Comparison of ENCODE assay signal across 28 mouse cellular contexts in the genomic region with DNA sequence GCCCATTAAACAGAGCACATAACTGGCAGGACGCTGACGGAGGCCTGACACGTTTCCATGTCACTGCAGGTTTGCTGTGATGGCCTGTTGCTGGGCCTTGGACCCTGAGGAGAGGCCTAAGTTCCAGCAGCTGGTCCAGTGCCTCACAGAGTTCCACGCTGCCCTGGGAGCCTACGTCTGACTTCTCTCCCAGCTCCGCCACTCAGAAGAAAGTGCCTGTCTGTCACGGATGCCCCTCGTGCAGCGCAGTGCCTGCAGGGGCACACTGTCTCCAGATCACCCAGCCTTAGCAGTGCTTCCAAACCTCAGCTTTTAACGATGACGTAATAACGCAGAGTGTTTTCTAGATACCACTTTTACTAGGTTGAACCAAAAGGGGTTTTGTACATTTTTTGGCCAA.
"Had no signal": no experiment of that assay in that cellular context is flagged by ENCODE, and none has a peak within 500 bp of the region (broad histone marks: within the 10 kb centered on the region; RNA-seq: fewer than 3 reads in every experiment).

No protein-coding gene starts in this region.

- H3K9me3 ChIP-seq: heart, embryonic 10.5 days; heart, embryonic 13.5 days; heart, embryonic 15.5 days; hindbrain, embryonic 10.5 days; hindbrain, embryonic 12.5 days; hindbrain, embryonic 15.5 days; intestine, embryonic 15.5 days; kidney, embryonic 15.5 days had no signal

- H3K27ac ChIP-seq: heart, embryonic 10.5 days; heart, embryonic 13.5 days; heart, embryonic 15.5 days; hindbrain, embryonic 10.5 days; hindbrain, embryonic 12.5 days; hindbrain, embryonic 13.5 days; hindbrain, embryonic 14.5 days; hindbrain, embryonic 15.5 days; hindbrain, postnatal 0 days; intestine, embryonic 15.5 days; kidney, embryonic 15.5 days; kidney, postnatal 0 days; layer of hippocampus, adult 2 months; left cerebral cortex, adult 2 months had no signal

- H3K4me1 ChIP-seq: heart, embryonic 10.5 days; heart, embryonic 12.5 days; heart, embryonic 13.5 days; heart, embryonic 15.5 days; hindbrain, embryonic 10.5 days; hindbrain, embryonic 12.5 days; hindbrain, embryonic 13.5 days; hindbrain, embryonic 15.5 days; intestine, embryonic 15.5 days; kidney, embryonic 15.5 days had no signal

- DNase-seq: heart, postnatal 14 days; heart, postnatal 4 days; kidney, adult 11 months; kidney, adult 18-20 months; kidney, adult 8-10 months; kidney, adult 9 months; kidney, postnatal 10 days; kidney, postnatal 14 days; kidney, postnatal 25 days; kidney, postnatal 36 days; kidney, postnatal 4 days; layer of hippocampus, adult 9-11 months; layer of hippocampus, postnatal 36 days had no signal

- H3K4me3 ChIP-seq: heart, embryonic 10.5 days; heart, embryonic 12.5 days; heart, embryonic 13.5 days; heart, embryonic 15.5 days; hindbrain, embryonic 10.5 days; hindbrain, embryonic 12.5 days; hindbrain, embryonic 13.5 days; hindbrain, embryonic 15.5 days; intestine, embryonic 15.5 days; kidney, embryonic 15.5 days; layer of hippocampus, adult 2 months; left cerebral cortex, adult 2 months had no signal

- H3K27me3 ChIP-seq: heart, embryonic 12.5 days; heart, embryonic 13.5 days; heart, embryonic 15.5 days; hindbrain, embryonic 12.5 days; hindbrain, embryonic 13.5 days; hindbrain, embryonic 15.5 days; intestine, embryonic 15.5 days; kidney, embryonic 15.5 days had no signal
